Mouse (Mus musculus) lung, adult 2 months (tissue): ENCODE data around the gene Car9.

ENCODE experiments used
- CTCF ChIP-seq: fragments of 200-500 bp; IDR thresholded peaks from 2 replicates; pipeline ENCODE4 v1.5.1; 2011; ENCODE audit warnings: mild to moderate bottlenecking, low read length, control low read depth; ENCODE audit not compliant: insufficient read depth
- POLR2A ChIP-seq: fragments of 200-500 bp; IDR thresholded peaks from 2 replicates; pipeline ENCODE4 v1.6.1; 2011; ENCODE audit warnings: low read depth, mild to moderate bottlenecking, control low read depth, low read length, borderline replicate concordance; ENCODE audit errors: extremely low read depth

- TF ChIP-seq CTCF (no peak), POLR2A (no peak)
Measured at GRCm38 (mm10) chr4:43555926-43556325, 49.2 kb downstream of the Car9 start.
